In the genomic region with DNA sequence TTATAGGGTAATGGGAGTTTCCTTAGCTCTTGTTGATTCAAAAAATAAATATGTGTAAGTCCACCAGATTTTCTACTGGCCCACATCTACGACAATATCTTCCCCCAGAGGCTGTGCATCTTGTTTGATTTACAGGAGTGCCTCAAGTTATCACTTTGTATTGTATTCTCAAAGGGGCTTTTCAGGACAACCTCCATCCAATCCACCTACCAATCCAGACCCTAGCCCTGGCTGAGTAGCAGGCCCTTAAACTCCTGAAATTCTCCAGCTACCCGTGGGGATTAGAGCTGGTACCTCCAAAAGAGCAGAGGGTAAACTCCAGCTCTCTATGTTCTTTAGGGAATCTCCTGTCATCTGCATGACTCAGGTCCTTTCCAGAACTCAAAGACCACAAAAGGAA, we compare ENCODE assay signal across 8 mouse cellular contexts. TPM values are rescaled to one million over a fixed set of nuclear protein-coding genes. Genes with fewer than 3 reads are reported as not detected.
A peak's percentile ranks its signal among the peaks of the same experiment; 100 is the strongest.
DNase-seq lines count a peak whose midpoint lies in the region; ATAC-seq lines count a peak whose summit lies in the region.
"Had no signal": no experiment of that assay in that cellular context is flagged by ENCODE, and none has a peak within 500 bp of the region (broad histone marks: within the 10 kb centered on the region; RNA-seq: fewer than 3 reads in every experiment).

No protein-coding gene starts in this region.

- WGBS in forebrain, embryonic 16.5 days: 61% methylated on average over 2 of the region's 2 CpGs
- 73% methylated on average over 2 of the region's 2 CpGs for WGBS in liver, embryonic 12.5 days (ENCODE audit: insufficient replicate concordance)

- peak overlapping the region; percentile 88 for H3K4me3 ChIP-seq in megakaryocyte, embryonic 14.5 days (replicated peaks)
- H3K4me3 ChIP-seq in forebrain, embryonic 16.5 days (replicated peaks; ENCODE audit: low read length): no peak overlapping the region
- peak overlapping the region; percentile 76 for H3K4me3 ChIP-seq in liver, embryonic 12.5 days

- no peaks in the 10 kb centered on the region for H3K9me3 ChIP-seq in megakaryocyte, embryonic 14.5 days
- H3K9me3 ChIP-seq in forebrain, embryonic 16.5 days (ENCODE audit: control insufficient read depth, low read length): no peaks in the 10 kb centered on the region
- no peaks in the 10 kb centered on the region for H3K9me3 ChIP-seq in liver, embryonic 12.5 days (replicated peaks)

- peaks cover 28% of the 10 kb centered on the region for H3K4me1 ChIP-seq in megakaryocyte, embryonic 14.5 days
- peaks cover 22% of the 10 kb centered on the region for H3K4me1 ChIP-seq in forebrain, embryonic 16.5 days (replicated peaks; ENCODE audit: control insufficient read depth, insufficient read depth, low read length)
- peaks cover 37% of the 10 kb centered on the region for H3K4me1 ChIP-seq in liver, embryonic 12.5 days

- no peaks in the 10 kb centered on the region for H3K27me3 ChIP-seq in megakaryocyte, embryonic 14.5 days (replicated peaks)
- no peaks in the 10 kb centered on the region for H3K27me3 ChIP-seq in forebrain, embryonic 16.5 days (replicated peaks; ENCODE audit: control insufficient read depth, insufficient read depth, low read length)
- H3K27me3 ChIP-seq in liver, embryonic 12.5 days (replicated peaks): no peaks in the 10 kb centered on the region

- no peak for DNase-seq in cerebellum, postnatal 36 days
- no peak for DNase-seq in ovary, postnatal 36 days (ENCODE audit: low spot score)
- no peak for DNase-seq in thymus, adult 18-20 months

- no peak overlapping the region for H3K9ac ChIP-seq in forebrain, embryonic 16.5 days (replicated peaks; ENCODE audit: low read depth, low read length)
- H3K9ac ChIP-seq in liver, embryonic 12.5 days: peak overlapping the region; percentile 98

- no peak overlapping the region for H3K27ac ChIP-seq in forebrain, embryonic 16.5 days (ENCODE audit: low read length)
- peak overlapping the region; percentile 18; the same call in 1 of the 2 replicates for H3K27ac ChIP-seq in liver, embryonic 12.5 days

- peaks cover 52% of the 10 kb centered on the region for H3K36me3 ChIP-seq in megakaryocyte, embryonic 14.5 days (replicated peaks; ENCODE audit: low read length)
- peaks cover 22% of the 10 kb centered on the region for H3K36me3 ChIP-seq in forebrain, embryonic 16.5 days (ENCODE audit: control insufficient read depth, insufficient read depth)
- peaks cover 54% of the 10 kb centered on the region for H3K36me3 ChIP-seq in liver, embryonic 12.5 days

- no peak for ATAC-seq in megakaryocyte, adult 5-6 weeks (ENCODE audit: poor library complexity, severe bottlenecking)
- ATAC-seq in forebrain, embryonic 16.5 days: no peak
- ATAC-seq in liver, embryonic 12.5 days: no peak

- peak overlapping the region; percentile 85 for H3K4me2 ChIP-seq in forebrain, embryonic 16.5 days (ENCODE audit: low read length)
- H3K4me2 ChIP-seq in liver, embryonic 12.5 days: peak overlapping the region; percentile 83

RNA-seq across cellular contexts. Expression of a gene that starts 2.3 kb away (rescaled TPM):
- 15.0 and 56.2 TPM in 2 replicates for polyA plus RNA-seq in megakaryocyte, embryonic 14.5 days (2012; ENCODE audit: insufficient read depth, low replicate concordance)
- 81.5 and 86.4 TPM in 2 replicates for total RNA-seq in megakaryocyte, adult 5-6 weeks (2015)
- total RNA-seq in megakaryocyte, adult 5-6 weeks (2017): 154 and 165 TPM in 2 replicates
- polyA plus RNA-seq in forebrain, embryonic 16.5 days (2015; fragmentation: Nextera tagmentation; extraction: Ambion mirVana): 509 and 532 TPM in 2 replicates
- 354 and 366 TPM in 2 replicates for polyA plus RNA-seq in liver, embryonic 12.5 days (2016; fragmentation: Nextera tagmentation; extraction: Ambion mirVana)

RNA-seq across cellular contexts. Expression of a gene that starts 12.3 kb away (rescaled TPM):
- polyA plus RNA-seq in megakaryocyte, embryonic 14.5 days (2012; ENCODE audit: insufficient read depth, low replicate concordance): 4.9 and 7.4 TPM in 2 replicates
- total RNA-seq in megakaryocyte, adult 5-6 weeks (2015): 11.3 and 12.5 TPM in 2 replicates
- total RNA-seq in megakaryocyte, adult 5-6 weeks (2017): 13.0 and 14.3 TPM in 2 replicates
- 32.8 and 33.2 TPM in 2 replicates for polyA plus RNA-seq in forebrain, embryonic 16.5 days (2015; fragmentation: Nextera tagmentation; extraction: Ambion mirVana)
- 12.3 and 13.6 TPM in 2 replicates for polyA plus RNA-seq in liver, embryonic 12.5 days (2016; fragmentation: Nextera tagmentation; extraction: Ambion mirVana)

RNA-seq across cellular contexts. Expression of a gene that starts 27.6 kb away (rescaled TPM):
- polyA plus RNA-seq in megakaryocyte, embryonic 14.5 days (2012; ENCODE audit: insufficient read depth, low replicate concordance): 2.7 and 7.6 TPM in 2 replicates
- total RNA-seq in megakaryocyte, adult 5-6 weeks (2015): 7.9 and 9.7 TPM in 2 replicates
- total RNA-seq in megakaryocyte, adult 5-6 weeks (2017): 5.6 and 11.1 TPM in 2 replicates
- 20.9 and 24.5 TPM in 2 replicates for polyA plus RNA-seq in forebrain, embryonic 16.5 days (2015; fragmentation: Nextera tagmentation; extraction: Ambion mirVana)
- 16.8 and 19.4 TPM in 2 replicates for polyA plus RNA-seq in liver, embryonic 12.5 days (2016; fragmentation: Nextera tagmentation; extraction: Ambion mirVana)

RNA-seq across cellular contexts. Expression of a gene that starts 28.6 kb away (rescaled TPM):
- polyA plus RNA-seq in megakaryocyte, embryonic 14.5 days (2012; ENCODE audit: insufficient read depth, low replicate concordance): not detected in 2 replicates
- total RNA-seq in megakaryocyte, adult 5-6 weeks (2015): not detected in 2 replicates
- not detected in 2 replicates for total RNA-seq in megakaryocyte, adult 5-6 weeks (2017)
- polyA plus RNA-seq in forebrain, embryonic 16.5 days (2015; fragmentation: Nextera tagmentation; extraction: Ambion mirVana): 0.51 and 0.60 TPM in 2 replicates
- polyA plus RNA-seq in liver, embryonic 12.5 days (2016; fragmentation: Nextera tagmentation; extraction: Ambion mirVana): 0.20 and 0.47 TPM in 2 replicates
- total RNA-seq: left cerebral cortex, adult 18-20 months had no signal

RNA-seq across cellular contexts. Expression of a gene that starts 33.5 kb away (rescaled TPM):
- 76.4 and 102 TPM in 2 replicates for polyA plus RNA-seq in megakaryocyte, embryonic 14.5 days (2012; ENCODE audit: insufficient read depth, low replicate concordance)
- total RNA-seq in megakaryocyte, adult 5-6 weeks (2015): 70.8 and 77.7 TPM in 2 replicates
- 62.3 and 79.3 TPM in 2 replicates for total RNA-seq in megakaryocyte, adult 5-6 weeks (2017)
- 237 and 238 TPM in 2 replicates for polyA plus RNA-seq in forebrain, embryonic 16.5 days (2015; fragmentation: Nextera tagmentation; extraction: Ambion mirVana)
- 280 and 292 TPM in 2 replicates for polyA plus RNA-seq in liver, embryonic 12.5 days (2016; fragmentation: Nextera tagmentation; extraction: Ambion mirVana)
